Mouse (Mus musculus) lung, postnatal 0 days (tissue): ENCODE measurements at regions not wholly inside any gene's neighbourhood (a gene's known extent, or its start where the extent isn't known, plus 50 kb on each side); places are given as distances from the start of the nearest gene placed in this dataset.

Source experiments
- CTCF ChIP-seq: IDR thresholded peaks from 2 replicates; pipeline ENCODE4 v1.5.1; 2016; ENCODE audit warnings: antibody characterized with exemption, mild to moderate bottlenecking
- EP300 ChIP-seq: IDR thresholded peaks from 2 replicates; pipeline ENCODE4 v1.6.1; 2016; ENCODE audit warnings: antibody characterized with exemption, mild to moderate bottlenecking, control low read depth

GRCm38 (mm10) chr17:47267076-47267475 is 101.6 kb upstream of the Mrps10 start:
- TF ChIP-seq EP300 (no peak), CTCF (no peak)
